8 mouse cellular contexts compared by ENCODE assay signal in the genomic region with DNA sequence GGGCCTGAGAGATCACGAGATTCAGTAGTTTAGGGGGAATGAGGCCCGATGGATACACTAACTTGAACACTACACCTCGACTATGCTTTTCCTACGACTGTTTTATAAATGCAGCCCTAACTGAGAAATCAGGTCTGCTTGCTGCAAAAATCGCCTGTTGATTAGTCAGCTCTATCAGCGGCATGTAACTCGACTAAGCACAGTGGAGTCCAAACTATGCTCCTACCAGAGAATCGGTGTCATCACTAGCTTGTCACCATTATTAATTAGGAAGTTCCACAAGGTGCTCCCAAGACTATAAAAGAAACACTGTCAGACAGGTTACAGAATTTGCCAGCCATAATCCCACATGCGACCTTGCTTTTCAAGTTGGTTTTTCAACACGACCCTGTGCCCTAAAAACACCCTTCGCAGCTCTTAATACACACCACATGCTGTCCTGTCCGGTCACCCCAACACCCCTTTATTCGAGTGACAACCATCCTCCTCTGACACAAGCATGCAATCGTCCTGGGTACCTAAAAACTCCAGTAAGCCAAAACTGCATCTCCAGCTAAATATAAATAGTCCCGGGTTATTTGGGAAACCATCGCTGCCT. TPM values are rescaled to one million over a fixed set of nuclear protein-coding genes. Genes with fewer than 3 reads are reported as not detected.
A peak's percentile ranks its signal among the peaks of the same experiment; 100 is the strongest.
DNase-seq lines count a peak whose midpoint lies in the region; ATAC-seq and TF ChIP-seq lines count a peak whose summit lies in the region.

No protein-coding gene starts in this region.

- no peaks in the 10 kb centered on the region for H3K9me3 ChIP-seq in lung, postnatal 0 days (ENCODE audit: low read length)
- no peaks in the 10 kb centered on the region for H3K9me3 ChIP-seq in limb, embryonic 15.5 days
- no peaks in the 10 kb centered on the region for H3K9me3 ChIP-seq in stomach, embryonic 14.5 days (ENCODE audit: control insufficient read depth, low read depth, low read length)

- peak overlapping the region; percentile 81 for H3K27ac ChIP-seq in lung, postnatal 0 days (ENCODE audit: low read length)
- peak overlapping the region; percentile 73; the same call in 1 of the 2 replicates for H3K27ac ChIP-seq in embryonic fibroblast, embryonic 13.5 days (ENCODE audit: insufficient read depth, low read length)
- peak overlapping the region; percentile 82 for H3K27ac ChIP-seq in limb, embryonic 15.5 days
- no peak overlapping the region for H3K27ac ChIP-seq in stomach, embryonic 14.5 days (ENCODE audit: low read length)

- 10% methylated on average over 16 of the region's 16 CpGs for WGBS in lung, postnatal 0 days
- WGBS in limb, embryonic 15.5 days = 10% methylated on average over 16 of the region's 16 CpGs
- 18% methylated on average over 16 of the region's 16 CpGs for WGBS in stomach, embryonic 14.5 days

- peak overlapping the region; percentile 78 for H3K4me3 ChIP-seq in lung, postnatal 0 days (ENCODE audit: low read depth, low read length)
- peak overlapping the region; percentile 90 for H3K4me3 ChIP-seq in embryonic fibroblast, embryonic 13.5 days (ENCODE audit: insufficient read depth, low read length)
- H3K4me3 ChIP-seq in limb, embryonic 15.5 days = peak overlapping the region; percentile 78
- peak overlapping the region; percentile 68 for H3K4me3 ChIP-seq in stomach, embryonic 14.5 days (ENCODE audit: low read depth, low read length)

- no peak for TF ChIP-seq EP300 in lung, postnatal 0 days (IDR thresholded peaks at IDR 0.05)

- H3K27me3 ChIP-seq in lung, postnatal 0 days (replicated peaks; ENCODE audit: insufficient read depth, low read length) = no peaks in the 10 kb centered on the region
- no peaks in the 10 kb centered on the region for H3K27me3 ChIP-seq in limb, embryonic 15.5 days
- H3K27me3 ChIP-seq in stomach, embryonic 14.5 days (ENCODE audit: control insufficient read depth, insufficient read depth, low read length) = no peaks in the 10 kb centered on the region

- H3K4me1 ChIP-seq in lung, postnatal 0 days (ENCODE audit: insufficient read depth, low read depth, low read length) = peaks cover 9% of the 10 kb centered on the region
- H3K4me1 ChIP-seq in embryonic fibroblast, embryonic 13.5 days (ENCODE audit: control insufficient read depth, insufficient read depth, low read length) = peaks cover 6% of the 10 kb centered on the region
- peaks cover 13% of the 10 kb centered on the region for H3K4me1 ChIP-seq in limb, embryonic 15.5 days
- peaks cover 13% of the 10 kb centered on the region for H3K4me1 ChIP-seq in stomach, embryonic 14.5 days (ENCODE audit: control insufficient read depth, insufficient read depth, low read length)

- ATAC-seq in lung, postnatal 0 days = no peak
- ATAC-seq in limb, embryonic 15.5 days (ENCODE audit: insufficient number of reproducible peaks, low FRiP score, low TSS enrichment, low read depth) = no peak
- ATAC-seq in stomach, embryonic 14.5 days (ENCODE audit: insufficient number of reproducible peaks, insufficient read depth, low FRiP score, low read depth) = peak; percentile 24; the same call in 1 of the 2 replicates

- peak overlapping the region; percentile 58 for H3K9ac ChIP-seq in lung, postnatal 0 days (replicated peaks; ENCODE audit: low read depth)
- H3K9ac ChIP-seq in limb, embryonic 15.5 days = peak overlapping the region; percentile 65
- peak overlapping the region; percentile 76 for H3K9ac ChIP-seq in stomach, embryonic 14.5 days (replicated peaks; ENCODE audit: low read depth, low read length)

- DNase-seq in lung, postnatal 0 days (ENCODE audit: low spot score) = peak; percentile 5
- DNase-seq in lung, postnatal 4 days = no peak
- no peak for DNase-seq in spleen, postnatal 10 days (ENCODE audit: low spot score in 2 of 2)
- DNase-seq in kidney, postnatal 10 days = no peak
- DNase-seq in thymus, postnatal 36 days = no peak

- no peaks in the 10 kb centered on the region for H3K36me3 ChIP-seq in lung, postnatal 0 days (ENCODE audit: insufficient read depth, low read length)
- no peaks in the 10 kb centered on the region for H3K36me3 ChIP-seq in limb, embryonic 15.5 days
- no peaks in the 10 kb centered on the region for H3K36me3 ChIP-seq in stomach, embryonic 14.5 days (ENCODE audit: control insufficient read depth, insufficient read depth, low read length)

- TF ChIP-seq CTCF in lung, postnatal 0 days (IDR thresholded peaks at IDR 0.05) = no peak
- TF ChIP-seq CTCF in embryonic fibroblast, embryonic 13.5 days (IDR thresholded peaks at IDR 0.05; ENCODE audit: borderline replicate concordance, insufficient read depth, low read length) = no peak

- H3K4me2 ChIP-seq in lung, postnatal 0 days (replicated peaks; ENCODE audit: low read depth, low read length) = peak overlapping the region; percentile 65
- H3K4me2 ChIP-seq in limb, embryonic 15.5 days = peak overlapping the region; percentile 67
- peak overlapping the region; percentile 76 for H3K4me2 ChIP-seq in stomach, embryonic 14.5 days (replicated peaks; ENCODE audit: low read depth, low read length)

- TF ChIP-seq POLR2A in embryonic fibroblast, embryonic 13.5 days (IDR thresholded peaks at IDR 0.05; ENCODE audit: low read depth, low read length) = no peak; the same call in 1 of the 2 replicates

RNA-seq across cellular contexts. Expression of a gene that starts 0.7 kb away (rescaled TPM):
- 10.0 and 10.2 TPM in 2 replicates for polyA plus RNA-seq in lung, postnatal 0 days (2015; fragmentation: Nextera tagmentation; extraction: Ambion mirVana)
- 12.1 and 13.3 TPM in 2 replicates for polyA plus RNA-seq in embryonic fibroblast, embryonic 13.5 days (2011; ENCODE audit: insufficient read length, low read depth, missing spikeins)
- 22.9 and 23.8 TPM in 2 replicates for polyA plus RNA-seq in limb, embryonic 15.5 days (2015; fragmentation: Nextera tagmentation; extraction: Ambion mirVana)
- 28.0 and 30.5 TPM in 2 replicates for polyA plus RNA-seq in stomach, embryonic 14.5 days (2014; fragmentation: Nextera tagmentation; extraction: Ambion mirVana)

RNA-seq across cellular contexts. Expression of a gene that starts 47.1 kb away (rescaled TPM):
- 5.0 and 5.1 TPM in 2 replicates for polyA plus RNA-seq in lung, postnatal 0 days (2015; fragmentation: Nextera tagmentation; extraction: Ambion mirVana)
- not detected in 2 replicates for polyA plus RNA-seq in embryonic fibroblast, embryonic 13.5 days (2011; ENCODE audit: insufficient read length, low read depth, missing spikeins)
- polyA plus RNA-seq in limb, embryonic 15.5 days (2015; fragmentation: Nextera tagmentation; extraction: Ambion mirVana) = 0.18 TPM in 1 of 2 replicates, not detected in the other
- 46.3 and 54.7 TPM in 2 replicates for polyA plus RNA-seq in stomach, embryonic 14.5 days (2014; fragmentation: Nextera tagmentation; extraction: Ambion mirVana)
